Mouse (Mus musculus) liver, embryonic 14.5 days (tissue): Measurements from ENCODE around the gene Foxk1. TPM values are rescaled to one million over a fixed set of nuclear protein-coding genes. Genes with fewer than 3 reads are reported as not detected.

Experiments used
- ATAC-seq: fragments of 200-750 bp; cut with Nextera tagmentation; 2 replicates; pipeline ENCODE4 v1.8.0; 2017; ENCODE audit warnings: moderate number of reproducible peaks, mild to moderate bottlenecking, moderate library complexity; ENCODE audit not compliant: insufficient read depth
- DNase-seq, 3 experiments: peaks; one replicate each; pipeline ENCODE4 v3.0.0-alpha.2; 2012 to 2013; ENCODE audit warnings: low read depth in 3 of 3, low spot score in 3 of 3
- H3K27ac ChIP-seq: fragments of 300-500 bp; sonication (generic); 2 replicates; pipeline ENCODE4 v1.5.1; 2014; ENCODE audit warnings: moderate library complexity, mild to moderate bottlenecking, control low read depth, inconsistent platforms
- H3K27me3 ChIP-seq: fragments of 300-500 bp; sonication (generic); 2 replicates; pipeline ENCODE4 v1.6.1; 2014; ENCODE audit warnings: mild to moderate bottlenecking, low read length, moderate library complexity; ENCODE audit not compliant: control insufficient read depth, insufficient read depth
- H3K36me3 ChIP-seq: fragments of 300-500 bp; sonication (generic); replicated peaks from 2 replicates; pipeline ENCODE4 v1.6.1; 2014; ENCODE audit warnings: low read depth; ENCODE audit not compliant: control insufficient read depth, insufficient read depth
- H3K4me1 ChIP-seq, 2 experiments: fragments of 200-500 bp in 1 of 2; fragments of 300-500 bp in 1 of 2; sonication (generic) in 1 of 2; replicated peaks; 2 replicates each; pipeline ENCODE4 v1.6.1; 2012 to 2014; ENCODE audit warnings: antibody characterized with exemption in 1 of 2, inconsistent platforms in 1 of 2, low read length in 1 of 2; ENCODE audit not compliant: control insufficient read depth in 2 of 2, insufficient read depth in 2 of 2
- H3K4me2 ChIP-seq: fragments of 300-500 bp; sonication (generic); 2 replicates; pipeline ENCODE4 v1.6.1; 2014; ENCODE audit warnings: low read depth, mild to moderate bottlenecking, control low read depth, moderate library complexity
- H3K4me3 ChIP-seq, 2 experiments: fragments of 200-500 bp in 1 of 2; fragments of 300-500 bp in 1 of 2; sonication (generic) in 1 of 2; 2 replicates each; pipeline ENCODE4 v1.5.1; 2012 to 2014; ENCODE audit warnings: low read depth in 2 of 2, low read length in 2 of 2, mild to moderate bottlenecking in 2 of 2, control low read depth in 1 of 2, inconsistent platforms in 1 of 2, moderate library complexity in 1 of 2; ENCODE audit not compliant: insufficient read depth in 1 of 2
- H3K9ac ChIP-seq: fragments of 300-500 bp; sonication (generic); replicated peaks from 2 replicates; pipeline ENCODE4 v1.6.1; 2014; ENCODE audit warnings: mild to moderate bottlenecking, control low read depth, moderate library complexity
- H3K9me3 ChIP-seq: fragments of 300-500 bp; sonication (generic); 2 replicates; pipeline ENCODE4 v1.6.1; 2016; ENCODE audit warnings: low read length, mixed read lengths; ENCODE audit not compliant: control insufficient read depth
- CTCF ChIP-seq: IDR thresholded peaks from 2 replicates; pipeline ENCODE4 v1.5.1; 2016; ENCODE audit warnings: antibody characterized with exemption, low read depth, control low read depth
- EP300 ChIP-seq: IDR thresholded peaks from 2 replicates; pipeline ENCODE4 v1.6.1; 2016; ENCODE audit warnings: antibody characterized with exemption, low read depth
- WGBS: fragments of 180-500 bp; shearing (Covaris S2); extraction: QIAGEN DNeasy Blood & Tissue Kit; methylation state at CpG from one replicate; pipeline ENCODE4 v1.1.7; 2014; ENCODE audit not compliant: insufficient replicate concordance; 5-methylcytosine and 5-hydroxymethylcytosine counted together
- polyA plus RNA-seq, 2 experiments: library from polyadenylated mRNA; depleted of rRNA in 1 of 2; stranded (reverse) in 1 of 2; unstranded in 1 of 2; fragments of >200 nt; fragmentation: Nextera tagmentation in 1 of 2; extraction: Ambion mirVana in 1 of 2; gene quantifications; 2 replicates each; pipeline versions ENCODE4 v1.2.1 to v1.2.3; 2012 to 2014

Foxk1 gene
- polyA plus RNA-seq, 2 experiments, result 1.1 to 2.4 TPM

DNA sequence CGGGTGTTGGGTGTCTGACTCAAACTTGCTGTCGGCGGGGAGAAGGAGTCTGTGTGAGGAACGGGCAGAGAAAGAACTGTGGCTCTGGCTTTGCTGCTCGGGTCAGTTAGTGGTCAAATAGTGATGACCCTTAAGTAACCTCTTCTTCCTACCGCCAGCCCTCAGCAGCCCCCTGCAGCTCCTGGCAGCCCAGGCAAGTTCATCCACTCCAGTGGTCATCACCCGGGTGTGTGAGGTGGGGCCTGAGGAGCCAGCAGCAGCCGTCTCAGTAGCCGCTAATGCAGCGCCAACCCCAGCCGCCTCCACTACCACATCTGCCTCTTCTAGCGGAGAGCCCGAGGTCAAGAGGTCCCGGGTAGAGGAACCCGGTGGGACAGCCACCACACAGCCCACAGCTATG, 55.0 kb downstream of the Foxk1 start:
- no peaks in the 10 kb centered on the region for H3K4me1 ChIP-seq
- no peaks in the 10 kb centered on the region for H3K9me3 ChIP-seq
- DNase-seq, result no peak
- TF ChIP-seq EP300 (no peak), CTCF (no peak)
- no peak overlapping the region for H3K9ac ChIP-seq
- no peak for ATAC-seq
- H3K4me2 ChIP-seq, result no peak overlapping the region
- WGBS, result 73% methylated on average over 15 of the region's 15 CpGs
- no peaks in the 10 kb centered on the region for H3K27me3 ChIP-seq
- no peak overlapping the region for H3K4me3 ChIP-seq
- H3K36me3 ChIP-seq, result peaks cover 3% of the 10 kb centered on the region; the same call in 1 of the 2 replicates
- no peak overlapping the region for H3K27ac ChIP-seq

GRCm38 (mm10) chr5:142457345-142457744, 56.0 kb downstream of the Foxk1 start:
- Histone ChIP-seq H3K27ac (no peak overlapping the region), H3K4me3 (no peak overlapping the region), H3K9ac (no peak overlapping the region), H3K36me3 (peaks cover 3% of the 10 kb centered on the region; the same call in 1 of the 2 replicates), H3K4me1 (no peaks in the 10 kb centered on the region), H3K9me3 (no peaks in the 10 kb centered on the region), H3K27me3 (no peaks in the 10 kb centered on the region), H3K4me2 (no peak overlapping the region)
- WGBS, result 47% methylated on average over 10 of the region's 10 CpGs
- DNase-seq, result no peak
- TF ChIP-seq EP300 (no peak), CTCF (no peak)
- no peak for ATAC-seq

GRCm38 (mm10) chr5:142458791-142459557, 57.7 kb downstream of the Foxk1 start:
- WGBS, result 74% methylated on average over 17 of the region's 17 CpGs
- H3K4me2 ChIP-seq, result no peak overlapping the region
- no peak overlapping the region for H3K9ac ChIP-seq
- DNase-seq (no peak), ATAC-seq (no peak)
- no peaks in the 10 kb centered on the region; the same call in 1 of the 2 replicates for H3K36me3 ChIP-seq
- H3K27ac ChIP-seq, result no peak overlapping the region
- peaks cover 3 to 6% of the 10 kb centered on the region in 2 experiments; a peak in 3 of 4 replicates for H3K4me1 ChIP-seq
- TF ChIP-seq EP300, result no peak
- TF ChIP-seq CTCF, result no peak
- no peak overlapping the region for H3K4me3 ChIP-seq
- no peaks in the 10 kb centered on the region for H3K27me3 ChIP-seq
- H3K9me3 ChIP-seq, result no peaks in the 10 kb centered on the region

GRCm38 (mm10) chr5:142459834-142460233, 58.5 kb downstream of the Foxk1 start:
- H3K36me3 ChIP-seq, result no peaks in the 10 kb centered on the region; the same call in 1 of the 2 replicates
- H3K27me3 ChIP-seq, result no peaks in the 10 kb centered on the region
- H3K4me3 ChIP-seq, result no peak overlapping the region
- H3K27ac ChIP-seq, result no peak overlapping the region
- no peak for ATAC-seq
- peaks cover 6 to 11% of the 10 kb centered on the region in 2 experiments for H3K4me1 ChIP-seq
- no peak overlapping the region for H3K4me2 ChIP-seq
- no peak overlapping the region for H3K9ac ChIP-seq
- 66% methylated on average over 5 of the region's 5 CpGs for WGBS
- DNase-seq, result no peak
- no peak for TF ChIP-seq CTCF
- no peak for TF ChIP-seq EP300
- no peaks in the 10 kb centered on the region for H3K9me3 ChIP-seq

DNA sequence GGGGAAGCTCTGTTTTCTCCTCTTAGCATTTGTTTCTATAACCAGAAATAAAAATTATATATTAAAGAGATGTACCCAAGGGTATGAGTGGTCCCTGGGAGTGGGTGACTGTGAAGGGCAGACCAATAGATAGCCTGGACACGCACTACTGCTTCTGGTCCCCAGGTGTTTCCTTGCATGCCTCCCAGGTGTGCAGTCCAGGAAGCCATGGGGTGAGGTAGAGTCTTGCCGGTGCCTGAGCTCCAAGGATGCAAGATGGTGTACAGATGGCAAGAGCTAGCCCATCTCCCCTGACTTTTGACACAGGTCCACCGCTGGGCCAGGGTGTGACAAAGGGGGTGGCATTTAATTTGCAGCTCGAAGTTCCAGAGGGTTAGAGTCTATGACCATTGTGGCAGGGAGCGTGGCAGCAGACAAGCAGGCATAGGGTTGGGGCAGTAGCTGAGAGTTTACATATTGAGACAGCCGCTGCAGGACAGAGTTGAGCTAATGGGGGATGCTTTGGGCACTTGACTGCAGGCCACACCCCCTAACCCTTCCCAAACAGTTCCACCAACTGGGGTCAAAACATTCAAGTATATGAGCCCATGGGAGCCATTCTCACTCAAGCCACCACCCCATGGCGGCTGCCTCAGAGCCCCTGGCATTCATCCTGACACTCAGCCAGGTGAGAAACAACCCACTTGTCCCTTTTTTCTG, 60.8 kb downstream of the Foxk1 start:
- DNase-seq, result no peak
- Histone ChIP-seq H3K4me3 (no peak overlapping the region), H3K36me3 (no peaks in the 10 kb centered on the region), H3K9me3 (no peaks in the 10 kb centered on the region), H3K4me2 (no peak overlapping the region), H3K27me3 (no peaks in the 10 kb centered on the region), H3K4me1 (peaks cover 7 to 13% of the 10 kb centered on the region in 2 experiments), H3K27ac (no peak overlapping the region), H3K9ac (no peak overlapping the region)
- no peak for TF ChIP-seq EP300
- no peak for TF ChIP-seq CTCF
- 85% methylated on average over 7 of the region's 7 CpGs for WGBS
- no peak for ATAC-seq
